Mouse (Mus musculus) heart, adult 2 months (tissue): ENCODE results near the gene Naa50. TPM values are rescaled to one million over a fixed set of nuclear protein-coding genes. Genes with fewer than 3 reads are reported as not detected.

Experiments used
- DNase-seq, 2 experiments: peaks; one replicate each; pipeline ENCODE4 v3.0.0; 2021
- H3K27ac ChIP-seq: fragments of 200-600 bp; 2 replicates; pipeline ENCODE4 v1.8.1; 2022
- H3K27me3 ChIP-seq: fragments of 200-500 bp; 2 replicates; pipeline ENCODE4 v1.6.1; 2012; ENCODE audit warnings: mild to moderate bottlenecking, low read length, inconsistent platforms, mixed read lengths; ENCODE audit not compliant: control insufficient read depth, insufficient read depth
- H3K36me3 ChIP-seq: fragments of 200-500 bp; 2 replicates; pipeline ENCODE4 v1.6.1; 2012; ENCODE audit warnings: low read length, inconsistent platforms; ENCODE audit not compliant: control insufficient read depth, insufficient read depth
- H3K4me1 ChIP-seq: fragments of 200-500 bp; 2 replicates; pipeline ENCODE4 v1.6.1; 2011; ENCODE audit warnings: low read length; ENCODE audit not compliant: control insufficient read depth, insufficient read depth
- H3K4me3 ChIP-seq: fragments of 200-600 bp; 2 replicates; pipeline ENCODE4 v1.8.1; 2022
- H3K79me2 ChIP-seq: fragments of 200-500 bp; replicated peaks from 2 replicates; pipeline ENCODE4 v1.6.1; 2012; ENCODE audit warnings: mild to moderate bottlenecking, inconsistent platforms, low read length, moderate library complexity, mixed read lengths; ENCODE audit not compliant: control insufficient read depth, insufficient read depth
- H3K9ac ChIP-seq: fragments of 200-500 bp; 2 replicates; pipeline ENCODE4 v1.6.1; 2012; ENCODE audit warnings: low read depth, mild to moderate bottlenecking, control low read depth, inconsistent platforms, low read length, mixed read lengths
- CTCF ChIP-seq: fragments of 200-600 bp; IDR thresholded peaks from 2 replicates; pipeline ENCODE4 v1.8.1; 2022; ENCODE audit warnings: antibody characterized with exemption, mild to moderate bottlenecking, moderate library complexity
- EP300 ChIP-seq: fragments of 200-500 bp; IDR thresholded peaks from 2 replicates; pipeline ENCODE4 v1.6.1; 2011; ENCODE audit warnings: low read depth, low read length, control low read depth; ENCODE audit not compliant: insufficient read depth
- POLR2A ChIP-seq: fragments of 200-500 bp; IDR thresholded peaks from 2 replicates; pipeline ENCODE4 v1.6.1; 2011; ENCODE audit warnings: mild to moderate bottlenecking, low read depth, low read length, control low read depth; ENCODE audit not compliant: insufficient read depth
- WGBS: fragments of 180-500 bp; shearing (Covaris S2); methylation state at CpG from one replicate; pipeline ENCODE4 v1.1.7; 2018; 5-methylcytosine and 5-hydroxymethylcytosine counted together
- intact Hi-C: fragments of 180-260 bp; cut with DNase I; formaldehyde crosslinking; loops from one replicate; pipeline ENCODE4 v1.15.1; 2025
- polyA plus RNA-seq: library from polyadenylated mRNA; depleted of rRNA; stranded (reverse); fragments of >200 nt; gene quantifications from 2 replicates; pipeline ENCODE4 v1.2.3, GENCODE M21; 2012
- total RNA-seq, 2 experiments: library from RNA; stranded (reverse); gene quantifications; 2 replicates each; pipeline ENCODE4 v1.2.3; 2021

Naa50 gene
- total and polyA plus RNA-seq, 3 experiments = 6.6 to 62.1 (median 57.6) TPM

- Histone ChIP-seq H3K27ac (no peak overlapping the region), H3K27me3 (no peaks in the 10 kb centered on the region), H3K36me3 (peaks cover 6% of the 10 kb centered on the region), H3K9ac (no peak overlapping the region), H3K4me3 (no peak overlapping the region), H3K4me1 (peaks cover 3% of the 10 kb centered on the region), H3K79me2 (peaks cover 3% of the 10 kb centered on the region)
- WGBS = 65% methylated on average over 1 of the region's 1 CpGs
- intact Hi-C loops = no loop called here
- TF ChIP-seq CTCF = no peak
- DNase-seq = no peak
Observed at GRCm38 (mm10) chr16:44178555-44178954, 38.9 kb downstream of the Naa50 start.

- WGBS = 88% methylated on average over 1 of the region's 1 CpGs
Observed at GRCm38 (mm10) chr16:44182597-44182996, 43.0 kb downstream of the Naa50 start.

GRCm38 (mm10) chr16:44184769-44185168 is 45.1 kb downstream of the Naa50 start:
- H3K36me3 ChIP-seq = no peaks in the 10 kb centered on the region
- no peak overlapping the region for H3K9ac ChIP-seq
- TF ChIP-seq CTCF (no peak), EP300 (no peak), POLR2A (no peak)
- no peak for DNase-seq
- H3K79me2 ChIP-seq = peaks cover 4% of the 10 kb centered on the region; the same call in 1 of the 2 replicates
- no peaks in the 10 kb centered on the region for H3K27me3 ChIP-seq
- H3K27ac ChIP-seq = no peak overlapping the region
- intact Hi-C loops = no loop called here
- no peak overlapping the region for H3K4me3 ChIP-seq
- WGBS = 86% methylated on average over 3 of the region's 3 CpGs
- no peaks in the 10 kb centered on the region for H3K4me1 ChIP-seq

More at GRCm38 (mm10) chr16:44182597-44182996, 43.0 kb downstream of the Naa50 start:
- DNase-seq = no peak
- TF ChIP-seq CTCF (no peak), POLR2A (no peak), EP300 (no peak)
- H3K27ac ChIP-seq = no peak overlapping the region
- H3K4me1 ChIP-seq = no peaks in the 10 kb centered on the region
- H3K79me2 ChIP-seq = peaks cover 4% of the 10 kb centered on the region; the same call in 1 of the 2 replicates
- no peak overlapping the region for H3K9ac ChIP-seq
- H3K36me3 ChIP-seq = no peaks in the 10 kb centered on the region
- H3K4me3 ChIP-seq = no peak overlapping the region
- intact Hi-C loops = no loop called here
- no peaks in the 10 kb centered on the region for H3K27me3 ChIP-seq

GRCm38 (mm10) chr16:44187172-44187571 is 47.5 kb downstream of the Naa50 start:
- WGBS = 90% methylated on average over 4 of the region's 4 CpGs
- Histone ChIP-seq H3K27me3 (no peaks in the 10 kb centered on the region), H3K4me1 (no peaks in the 10 kb centered on the region), H3K9ac (no peak overlapping the region), H3K4me3 (no peak overlapping the region), H3K79me2 (peaks cover 7% of the 10 kb centered on the region; the same call in 1 of the 2 replicates), H3K27ac (no peak overlapping the region), H3K36me3 (peaks cover 4% of the 10 kb centered on the region; the same call in 1 of the 2 replicates)
- DNase-seq = no peak
- intact Hi-C loops = no loop called here
- TF ChIP-seq EP300 (no peak), POLR2A (no peak), CTCF (no peak)

DNA sequence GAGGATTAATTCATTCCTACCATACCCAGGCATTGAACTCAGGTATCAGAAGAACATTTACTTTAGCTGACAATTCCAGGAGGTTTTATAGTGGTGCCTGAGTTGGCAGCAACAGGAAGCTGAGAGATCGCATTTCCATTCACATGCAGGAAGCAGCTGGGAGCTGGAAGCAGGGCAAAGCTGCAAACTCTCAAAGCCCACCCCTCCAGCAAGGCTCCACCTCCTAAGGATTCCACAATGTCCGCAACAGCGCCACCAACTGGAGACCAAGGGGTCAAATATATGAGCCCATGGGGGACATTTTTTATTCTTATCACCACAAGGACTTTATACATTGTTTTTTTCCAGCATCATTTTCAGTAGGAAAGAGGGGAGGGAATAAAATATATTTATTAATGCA is 49.1 kb downstream of the Naa50 start:
- TF ChIP-seq POLR2A = no peak
- TF ChIP-seq EP300 = no peak
- TF ChIP-seq CTCF = 0 out of 2 replicates have a peak, but pooled peaks have one; percentile 8
- H3K27ac ChIP-seq = no peak overlapping the region
- H3K4me1 ChIP-seq = peaks cover 2% of the 10 kb centered on the region; the same call in 1 of the 2 replicates
- peaks cover 7% of the 10 kb centered on the region; the same call in 1 of the 2 replicates for H3K79me2 ChIP-seq
- no peak for DNase-seq
- H3K36me3 ChIP-seq = peaks cover 4% of the 10 kb centered on the region; the same call in 1 of the 2 replicates
- H3K4me3 ChIP-seq = no peak overlapping the region
- intact Hi-C loops = no loop called here
- H3K27me3 ChIP-seq = no peaks in the 10 kb centered on the region
- no peak overlapping the region for H3K9ac ChIP-seq
- 70% methylated on average over 3 of the region's 3 CpGs for WGBS

- no peaks in the 10 kb centered on the region for H3K27me3 ChIP-seq
- H3K36me3 ChIP-seq = peaks cover 4% of the 10 kb centered on the region; the same call in 1 of the 2 replicates
- intact Hi-C loops = no loop called here
- H3K4me3 ChIP-seq = no peak overlapping the region
- no peak for DNase-seq
- H3K79me2 ChIP-seq = peaks cover 3% of the 10 kb centered on the region; the same call in 1 of the 2 replicates
- WGBS = 54% methylated on average over 6 of the region's 6 CpGs
- no peak for TF ChIP-seq CTCF
- no peak for TF ChIP-seq POLR2A
- TF ChIP-seq EP300 = no peak
- no peak overlapping the region for H3K9ac ChIP-seq
- H3K4me1 ChIP-seq = peaks cover 2% of the 10 kb centered on the region; the same call in 1 of the 2 replicates
- H3K27ac ChIP-seq = no peak overlapping the region
Observed at GRCm38 (mm10) chr16:44190032-44190431, 50.4 kb downstream of the Naa50 start.

DNA sequence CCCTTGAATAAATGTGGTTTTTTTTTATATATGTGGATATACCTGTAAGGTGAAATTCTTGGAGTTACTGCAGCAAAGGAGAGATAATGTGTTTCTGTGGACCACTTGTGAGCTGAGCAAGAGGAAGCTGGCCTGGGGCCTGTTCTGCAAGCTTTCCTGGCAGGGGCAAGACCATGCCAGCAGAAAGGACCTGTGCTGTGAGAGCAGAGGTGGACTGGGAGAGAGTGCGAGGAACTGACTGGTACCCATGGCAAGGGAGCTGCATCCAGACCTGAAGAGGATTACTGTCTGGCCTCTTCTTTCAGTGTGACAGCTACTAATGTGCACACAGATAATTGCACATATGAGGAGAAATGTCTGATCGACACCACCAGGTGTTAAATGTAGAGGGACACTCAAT is 51.3 kb downstream of the Naa50 start:
- 89% methylated on average over 2 of the region's 2 CpGs for WGBS
- H3K4me3 ChIP-seq = no peak overlapping the region
- H3K4me1 ChIP-seq = peaks cover 2% of the 10 kb centered on the region; the same call in 1 of the 2 replicates
- H3K27me3 ChIP-seq = no peaks in the 10 kb centered on the region
- no peak for TF ChIP-seq EP300
- TF ChIP-seq CTCF = no peak
- no peak for TF ChIP-seq POLR2A
- H3K36me3 ChIP-seq = peaks cover 4% of the 10 kb centered on the region; the same call in 1 of the 2 replicates
- intact Hi-C loops = no loop called here
- no peak overlapping the region for H3K9ac ChIP-seq
- H3K79me2 ChIP-seq = peaks cover 3% of the 10 kb centered on the region; the same call in 1 of the 2 replicates
- no peak for DNase-seq
- no peak overlapping the region for H3K27ac ChIP-seq
